Mouse (Mus musculus): ENCODE results near the gene Tgds.
"Not testable (repeated sequence)": the region's sequence is repeated elsewhere in the genome, so short reads cannot be mapped to it uniquely, and the experiment has no call there.

The Tgds gene

DNA sequence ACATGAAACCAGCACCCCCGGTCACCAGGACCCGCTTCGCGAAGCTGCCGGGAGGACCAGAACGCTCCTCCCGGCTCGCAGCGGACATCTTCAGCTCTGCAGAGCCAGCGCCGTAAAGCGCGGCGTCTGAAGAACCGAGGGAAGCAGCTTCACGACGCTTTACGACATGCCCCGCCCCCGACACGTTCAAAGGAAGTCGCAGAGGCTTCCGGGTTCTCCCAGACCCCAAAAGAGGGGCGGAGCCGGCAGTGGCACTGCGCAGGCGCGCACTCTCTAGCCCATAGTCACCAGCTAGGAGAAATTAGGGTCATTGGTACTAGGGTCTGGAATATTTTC lies at the start of gene Tgds:
Gene Tgds, minus strand, starts transcription at position 114 of the 336 bp plus-strand sequence.
- DNase-seq (ENCODE audit: low spot score): peak; percentile 95

DNA sequence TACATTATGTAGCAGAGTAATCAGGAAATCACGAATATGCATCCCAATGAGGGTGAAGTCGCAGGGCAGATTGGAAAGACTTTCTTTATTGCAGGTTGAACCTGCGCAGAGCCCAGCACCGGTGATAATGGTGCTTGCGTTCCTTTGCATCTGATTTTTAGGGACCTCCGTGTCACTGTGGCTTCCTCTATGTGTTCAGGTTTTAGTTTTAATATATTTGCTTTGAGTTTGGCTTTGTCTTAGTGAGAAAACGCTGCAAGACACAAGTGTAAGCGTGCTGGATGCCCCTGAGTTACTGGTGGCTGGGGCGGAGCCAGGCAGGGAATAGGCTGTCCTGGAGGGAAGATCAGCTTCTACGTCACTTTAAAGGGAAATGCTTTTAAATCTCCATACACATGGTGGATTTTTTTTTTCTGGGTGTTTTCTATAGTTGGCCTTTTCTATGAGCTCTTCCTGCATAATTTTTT lies 48.2 kb upstream of the Tgds start:
- peak; percentile 12 for DNase-seq (ENCODE audit: low spot score)

DNA sequence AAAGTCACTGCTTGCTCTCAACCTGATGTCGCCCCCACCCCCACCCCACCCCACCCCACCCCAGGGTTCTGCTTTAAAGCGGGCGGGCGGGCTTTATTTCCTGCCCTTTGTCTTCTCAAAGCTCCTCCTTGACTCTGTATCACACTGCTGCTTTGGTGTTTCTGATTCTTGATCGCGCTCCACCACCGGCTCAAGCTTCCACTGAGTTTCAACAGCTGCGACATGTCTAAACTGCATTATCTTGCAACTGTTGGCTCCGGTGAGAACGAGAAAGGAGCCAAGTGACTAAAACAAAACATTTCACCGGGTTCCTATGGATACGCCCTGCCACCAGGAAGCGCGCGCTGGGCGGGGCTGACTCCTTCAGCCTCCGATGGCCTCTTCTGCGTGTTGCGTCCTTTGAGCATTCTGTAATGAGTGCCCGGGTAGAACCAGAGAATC lies 47.6 kb upstream of the Tgds start:
- DNase-seq (ENCODE audit: low spot score): peak; percentile 61

DNA sequence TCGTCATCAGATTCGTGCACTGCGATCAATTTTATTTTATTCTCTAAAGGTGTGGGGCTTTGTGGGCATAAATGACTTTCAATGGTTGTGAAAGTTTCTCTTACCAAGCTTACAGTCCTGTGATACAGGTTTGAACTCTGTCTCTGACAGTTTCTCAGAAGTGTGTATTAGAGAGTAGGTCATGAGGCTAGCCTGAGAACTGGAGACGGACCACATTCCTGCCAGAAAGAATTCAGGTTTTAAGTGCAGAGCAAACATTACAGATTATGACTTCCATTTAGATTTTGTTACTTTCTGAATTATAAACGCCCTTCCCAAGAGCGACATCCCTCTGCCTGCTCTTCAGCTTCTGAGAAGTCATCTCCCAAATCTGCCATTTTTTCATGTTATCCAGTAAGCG lies 47.1 kb upstream of the Tgds start:
- DNase-seq (ENCODE audit: low spot score): peak; percentile 4

DNA sequence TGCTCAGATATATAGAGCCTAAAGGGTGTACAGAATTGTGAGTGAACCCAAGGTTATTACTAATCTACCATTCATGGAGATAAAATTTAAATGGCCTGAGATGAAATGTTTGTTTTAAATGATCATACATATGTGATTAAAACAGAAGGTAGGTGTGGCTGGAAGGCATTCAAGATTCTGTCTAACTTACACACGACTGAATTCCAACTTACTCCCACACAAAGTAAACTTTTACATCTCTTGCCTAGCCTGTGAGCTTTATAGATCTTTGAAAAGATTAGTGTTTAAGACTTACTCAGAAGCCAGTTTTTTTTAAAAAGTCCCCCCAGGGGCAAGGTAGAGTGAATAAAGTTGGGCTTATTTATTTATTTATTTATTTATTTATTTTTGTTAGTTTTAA lies 46.7 kb upstream of the Tgds start:
- DNase-seq (ENCODE audit: low spot score): no peak

DNA sequence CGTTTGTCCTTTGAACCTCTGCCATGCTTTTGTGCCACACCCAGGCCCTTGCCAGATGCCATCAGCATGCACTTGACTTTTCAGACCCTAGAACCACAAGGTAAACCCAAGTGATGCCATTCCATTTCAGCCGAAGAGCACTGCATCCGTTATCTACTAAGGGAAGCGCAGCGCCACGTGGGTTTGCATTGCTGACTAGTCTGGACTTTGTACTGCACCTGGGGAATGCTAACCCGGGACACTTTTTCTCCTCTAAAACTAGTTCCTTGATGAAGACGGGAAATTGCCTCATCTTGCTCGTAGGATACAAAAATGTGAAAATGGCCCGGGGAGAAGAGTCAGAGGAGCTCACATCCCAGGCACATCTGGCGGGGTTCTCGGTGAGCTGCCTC lies 43.1 kb upstream of the Tgds start:
- DNase-seq (ENCODE audit: low spot score): peak; percentile 60

DNA sequence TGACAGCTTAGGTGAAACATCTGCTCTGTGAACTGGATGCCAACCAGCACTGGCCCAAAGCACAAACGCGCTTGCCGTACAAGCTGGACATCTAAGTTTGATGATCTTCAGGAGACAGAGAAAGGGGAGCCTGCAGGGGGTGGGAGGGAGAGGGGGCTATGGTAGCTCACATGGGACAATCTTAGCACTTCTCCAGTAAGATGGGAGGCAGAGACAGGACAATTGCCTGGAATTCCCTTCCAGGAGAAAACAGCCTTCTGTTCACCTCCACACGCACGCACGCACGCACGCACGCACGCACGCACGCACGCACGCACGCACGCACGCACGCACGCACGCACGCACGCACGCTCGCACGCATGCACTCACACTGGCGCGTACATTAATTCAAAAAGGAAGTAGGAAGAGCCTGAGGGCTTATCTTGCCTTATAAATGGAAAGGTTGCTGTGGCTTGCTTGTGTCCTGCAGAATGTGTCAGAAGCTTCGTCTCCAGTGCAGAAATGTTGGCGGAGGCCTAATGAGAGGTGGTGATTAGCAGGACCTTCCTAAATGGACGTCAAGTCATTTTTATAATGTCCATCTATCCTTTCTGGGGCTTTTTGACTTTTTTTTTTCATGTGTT lies 42.6 kb upstream of the Tgds start:
- DNase-seq (ENCODE audit: low spot score): peak; percentile 6

DNA sequence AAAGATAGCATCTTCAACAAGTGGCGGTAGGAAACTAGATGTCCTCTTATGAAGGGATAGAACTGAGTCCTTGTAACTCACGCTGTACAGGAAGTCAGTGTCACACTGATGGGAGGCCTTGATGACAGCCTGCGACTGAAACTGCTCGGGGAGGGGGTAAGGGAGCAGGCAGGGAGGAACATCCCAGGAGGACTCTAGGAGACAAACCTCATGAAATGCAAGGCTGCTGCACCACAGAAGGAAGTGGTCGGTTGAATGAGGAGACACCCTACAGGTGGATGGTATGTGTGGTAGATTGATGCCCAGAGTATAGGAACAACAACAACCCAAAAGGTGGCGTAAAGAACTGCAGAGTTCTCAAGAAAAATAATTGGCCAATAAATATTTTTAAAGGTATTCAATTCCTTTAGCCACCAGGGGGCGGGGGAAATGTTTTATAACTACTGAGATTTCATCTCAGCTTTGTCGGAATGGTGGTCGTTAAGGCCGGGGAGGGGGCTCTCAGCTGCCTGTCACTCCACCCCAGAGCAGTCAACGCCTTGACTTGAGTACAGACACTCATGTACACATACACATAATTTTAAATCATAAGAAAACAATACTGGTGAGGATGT lies 41.1 kb upstream of the Tgds start:
- no peak for DNase-seq (ENCODE audit: low spot score)

DNA sequence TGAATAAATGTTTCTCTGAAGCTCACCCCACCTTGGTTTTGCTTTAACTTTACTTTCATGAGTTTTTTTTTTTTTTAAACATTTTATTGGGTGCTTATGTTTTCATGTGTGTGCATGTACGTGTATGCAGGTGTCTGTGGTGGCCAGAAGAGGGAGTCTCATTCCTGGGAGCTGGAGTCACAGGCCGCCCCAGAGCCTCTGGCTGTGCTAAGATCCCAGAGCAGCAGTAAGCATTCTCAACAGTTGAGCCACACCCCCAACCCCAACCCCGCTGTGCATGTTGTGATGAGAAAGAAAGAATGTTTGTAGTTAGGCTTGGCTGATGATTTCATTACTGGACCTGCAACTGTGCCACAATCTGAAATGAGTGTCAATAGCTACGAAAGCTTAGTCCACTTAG lies 36.2 kb upstream of the Tgds start:
- DNase-seq (ENCODE audit: low spot score): no peak

DNA sequence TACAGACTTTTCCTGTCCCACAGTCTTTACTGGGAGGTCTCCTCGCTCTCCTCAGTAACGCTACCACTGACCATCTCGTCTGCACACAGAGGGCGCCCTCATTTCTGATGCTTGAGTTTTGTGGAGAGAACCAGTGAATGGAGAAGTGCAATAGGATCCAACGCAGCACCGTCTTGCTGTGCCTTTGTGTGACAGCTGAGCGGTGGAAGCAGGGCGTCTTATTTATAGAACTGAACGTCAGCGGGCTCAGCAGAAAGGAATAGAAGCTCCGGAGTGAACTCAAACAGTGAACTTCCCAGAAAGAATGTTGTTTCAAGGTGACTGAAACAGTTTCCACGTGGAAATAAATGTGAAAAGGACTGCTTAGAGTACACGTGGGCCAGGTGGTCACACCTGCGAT lies 30.1 kb upstream of the Tgds start:
- DNase-seq (ENCODE audit: low spot score): no peak

DNA sequence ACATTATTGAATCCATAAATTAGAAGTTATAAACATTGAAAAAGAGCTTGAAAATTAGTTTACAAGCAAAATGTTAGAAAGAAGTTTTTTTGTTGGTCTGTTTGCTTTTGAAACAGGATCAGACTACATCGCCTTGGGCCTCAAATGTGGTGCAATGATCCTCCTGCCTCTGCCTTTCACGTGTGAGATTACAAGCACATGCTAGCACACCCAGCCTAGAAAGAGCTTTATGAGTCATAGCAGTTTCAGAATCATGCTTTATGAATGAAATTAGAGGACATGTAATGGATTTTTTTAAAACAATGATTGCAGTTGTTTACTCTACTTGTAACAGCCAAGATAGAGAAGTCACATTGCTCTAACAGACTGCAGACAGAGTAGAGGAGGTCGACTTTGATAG lies 29.2 kb upstream of the Tgds start:
- DNase-seq (ENCODE audit: low spot score): no peak

DNA sequence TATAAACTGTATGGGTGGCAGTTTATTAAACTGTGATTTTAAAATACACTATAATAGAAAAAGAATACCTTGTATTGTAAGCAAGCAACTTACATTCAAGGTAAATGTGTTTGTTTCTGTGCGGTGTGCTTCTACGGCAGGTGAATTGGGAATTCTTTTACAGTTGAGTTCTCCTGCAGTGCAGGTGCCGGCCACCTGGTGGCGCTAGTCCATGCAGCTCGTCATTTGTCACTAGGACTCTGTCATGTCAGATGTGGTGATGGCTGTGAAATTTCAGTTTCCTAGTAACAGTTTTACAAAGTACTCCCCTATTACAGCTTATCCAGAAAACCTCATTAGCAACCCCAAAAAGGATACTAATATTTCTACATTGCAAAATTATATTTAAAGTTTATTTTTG lies 24.6 kb upstream of the Tgds start:
- DNase-seq (ENCODE audit: low spot score): no peak

DNA sequence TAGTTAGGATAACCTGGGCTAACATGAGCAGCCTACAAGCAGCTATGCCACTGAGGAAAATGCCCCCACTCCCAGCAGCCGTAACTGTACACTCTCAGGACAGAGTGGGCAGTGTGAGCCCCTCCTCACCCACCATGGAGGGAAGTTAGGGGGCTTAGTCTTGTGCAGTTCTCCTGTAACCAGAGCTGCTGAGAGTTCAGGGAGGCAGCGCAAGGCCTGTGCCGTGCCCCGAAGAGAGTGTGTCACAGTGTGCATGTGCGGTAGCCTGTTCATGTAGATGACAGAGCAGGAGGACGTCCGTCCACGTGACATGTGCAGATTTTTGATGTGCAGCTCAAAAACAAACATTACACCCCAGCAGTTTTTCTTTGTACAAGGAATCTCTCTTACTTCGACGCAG lies 24.2 kb upstream of the Tgds start:
- no peak for DNase-seq (ENCODE audit: low spot score)

DNA sequence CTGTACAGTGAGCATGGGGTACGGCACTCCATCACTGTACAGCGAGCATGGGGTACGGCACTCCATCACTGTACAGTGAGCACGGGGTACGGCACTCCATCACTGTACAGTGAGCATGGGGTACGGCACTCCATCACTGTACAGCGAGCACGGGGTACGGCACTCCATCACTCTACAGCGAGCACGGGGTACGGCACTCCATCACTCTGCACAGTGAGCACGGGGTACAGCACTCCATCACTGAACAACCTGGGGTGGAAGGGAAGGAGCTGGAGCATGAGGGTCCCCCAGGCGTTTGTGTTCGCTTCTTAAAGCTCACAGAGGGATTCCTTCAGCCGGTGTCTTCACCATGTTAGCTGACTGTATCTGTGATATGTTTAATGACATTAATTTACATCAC lies 23.5 kb upstream of the Tgds start:
- DNase-seq (ENCODE audit: low spot score): not testable (repeated sequence)

DNA sequence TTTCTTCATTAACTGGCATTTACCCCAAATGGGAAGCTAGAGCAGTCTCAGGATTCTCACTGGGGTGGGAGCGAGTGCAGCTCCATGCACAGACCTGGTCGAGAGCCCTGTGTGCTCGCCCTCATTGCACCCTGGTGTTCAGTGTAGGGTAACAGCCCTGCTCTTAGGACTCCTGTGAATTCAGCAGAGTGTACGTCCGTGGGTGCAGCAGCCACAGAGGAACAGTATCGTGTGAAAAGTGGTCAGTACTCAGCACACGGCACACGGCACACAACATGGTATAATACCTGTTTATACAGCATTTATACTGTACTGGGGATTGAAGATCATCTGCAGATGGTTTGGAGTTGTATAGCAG lies 19.7 kb upstream of the Tgds start:
- no peak for DNase-seq (ENCODE audit: low spot score)

DNA sequence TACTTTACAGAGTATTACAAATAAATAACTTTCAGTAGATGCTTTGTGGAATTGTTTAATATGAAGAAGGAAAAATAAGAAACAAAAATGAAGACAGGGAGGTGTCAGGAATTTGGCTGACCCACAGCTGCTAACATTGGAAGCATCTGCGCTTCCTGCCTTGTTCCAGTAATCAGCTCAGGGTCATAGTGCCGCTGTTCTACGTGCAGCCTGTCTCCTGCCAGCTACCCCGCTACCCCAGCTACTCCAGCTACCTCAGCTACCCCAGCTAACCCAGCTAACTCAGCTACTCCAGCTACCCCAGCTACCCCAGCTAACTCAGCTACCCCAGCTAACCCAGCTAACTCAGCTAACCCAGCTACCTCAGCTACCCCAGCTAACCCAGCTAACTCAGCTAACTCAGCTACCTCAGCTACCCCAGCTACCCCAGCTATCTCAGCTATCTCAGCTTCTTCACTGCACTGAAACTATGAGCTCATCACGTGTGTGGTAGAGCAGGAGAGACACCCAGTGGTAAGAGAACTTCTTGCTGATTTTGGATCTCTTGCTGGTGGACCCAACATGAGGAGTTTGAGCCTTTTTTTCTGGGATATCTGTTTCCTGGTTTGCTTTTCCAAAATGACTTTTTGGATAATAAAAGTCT lies 19.2 kb upstream of the Tgds start:
- no peak for DNase-seq (ENCODE audit: low spot score)

DNA sequence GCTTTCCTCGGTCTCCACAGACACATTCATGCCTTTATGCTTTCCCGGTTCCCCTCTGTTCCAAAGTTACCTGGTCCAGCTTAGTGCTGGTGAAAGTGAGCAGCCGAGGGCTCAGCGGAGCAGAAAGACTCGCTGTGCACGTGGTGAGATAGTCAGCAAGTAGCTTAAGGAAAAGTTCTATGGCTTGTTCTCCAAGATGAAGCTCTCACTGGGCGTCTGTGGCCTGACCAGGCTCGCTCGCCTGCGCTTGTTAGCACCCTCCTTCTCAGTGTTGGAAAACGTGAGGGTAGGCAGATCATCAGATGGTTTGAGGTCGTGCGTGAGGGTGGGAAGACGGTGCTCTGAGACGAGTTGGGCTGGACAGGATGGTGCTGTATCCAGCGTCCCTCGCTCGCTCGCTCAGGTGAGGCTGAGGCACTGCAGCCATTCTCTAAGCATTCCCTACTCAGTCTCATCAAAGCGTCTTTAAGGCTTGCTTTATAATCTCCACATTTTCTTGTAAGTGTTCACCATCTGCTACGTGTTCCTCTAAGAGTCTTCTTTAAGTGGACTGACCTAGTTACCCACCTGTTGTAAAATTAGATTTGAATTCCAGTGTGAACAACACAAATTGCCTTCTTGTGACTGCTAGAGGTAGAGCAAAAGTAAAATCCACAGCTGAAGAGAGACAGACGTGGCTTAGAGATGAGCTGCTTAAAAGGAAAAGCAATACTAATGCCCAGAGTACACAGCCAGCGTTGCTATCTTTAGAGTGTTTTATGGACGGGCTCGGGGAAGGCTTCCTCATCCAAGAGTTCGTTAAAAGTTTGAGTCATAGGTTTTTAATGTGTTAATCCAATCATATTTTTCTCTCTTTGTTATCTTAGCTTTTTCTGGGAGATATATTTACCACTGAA lies 18.3 kb upstream of the Tgds start:
- DNase-seq (ENCODE audit: low spot score): no peak

DNA sequence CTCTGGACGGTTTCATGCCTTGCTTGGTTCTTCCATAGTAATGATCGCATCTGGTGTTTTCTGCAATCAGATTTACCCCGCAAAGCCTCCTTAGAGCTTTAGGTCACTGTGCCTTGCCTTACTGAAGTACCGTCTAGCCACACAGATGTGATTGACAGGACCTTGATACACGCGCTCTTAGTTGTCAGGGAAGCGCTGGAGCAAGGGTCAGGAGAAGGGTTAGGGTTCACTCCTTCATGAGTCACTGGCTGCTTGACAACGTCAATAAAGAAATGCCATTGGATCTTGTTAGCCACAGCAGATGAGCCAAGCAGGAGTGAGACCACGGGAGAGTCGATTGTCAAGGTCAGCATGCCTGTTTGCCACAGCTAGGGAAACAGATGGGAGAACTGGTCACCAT lies 16.0 kb upstream of the Tgds start:
- DNase-seq (ENCODE audit: low spot score): peak; percentile 71

DNA sequence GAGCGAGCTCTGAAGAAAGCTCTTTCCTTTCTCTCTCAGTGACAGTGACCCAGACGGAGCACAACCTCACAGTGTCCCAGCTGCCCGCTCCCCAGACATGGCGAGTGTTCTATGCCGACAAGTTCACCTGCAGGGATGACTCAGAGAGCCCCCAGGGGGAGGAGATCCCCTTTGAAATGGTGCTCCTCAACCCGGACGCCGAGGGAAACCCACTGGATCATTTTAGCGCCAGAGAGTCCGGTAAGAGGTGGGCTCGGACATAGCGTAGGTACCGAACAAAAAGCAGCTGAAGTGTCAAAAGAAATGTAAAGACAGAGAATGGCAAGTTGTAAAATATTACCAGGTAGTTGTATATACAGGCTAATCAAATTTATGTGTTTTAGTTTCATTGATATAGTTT lies 15.5 kb upstream of the Tgds start:
- no peak for DNase-seq (ENCODE audit: low spot score)

DNA sequence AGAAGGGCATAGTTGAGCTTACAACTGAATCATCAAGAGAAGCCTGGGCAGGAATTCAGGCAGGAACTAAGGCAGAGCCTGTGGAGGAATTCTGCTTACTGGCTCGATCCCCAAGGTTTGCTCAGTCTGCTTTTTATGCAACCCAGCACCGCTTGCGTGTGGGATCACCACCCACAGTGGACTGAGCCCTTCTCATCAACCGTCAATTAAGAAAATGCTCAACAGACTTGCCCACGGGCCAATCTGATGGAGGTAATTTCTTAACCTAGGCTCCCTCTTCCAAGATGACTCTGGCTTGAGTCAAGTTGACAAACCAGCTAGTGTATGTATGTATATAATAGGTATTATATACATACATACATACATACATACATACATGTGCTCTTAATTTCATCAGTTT lies 9.7 kb upstream of the Tgds start:
- DNase-seq (ENCODE audit: low spot score): no peak

DNA sequence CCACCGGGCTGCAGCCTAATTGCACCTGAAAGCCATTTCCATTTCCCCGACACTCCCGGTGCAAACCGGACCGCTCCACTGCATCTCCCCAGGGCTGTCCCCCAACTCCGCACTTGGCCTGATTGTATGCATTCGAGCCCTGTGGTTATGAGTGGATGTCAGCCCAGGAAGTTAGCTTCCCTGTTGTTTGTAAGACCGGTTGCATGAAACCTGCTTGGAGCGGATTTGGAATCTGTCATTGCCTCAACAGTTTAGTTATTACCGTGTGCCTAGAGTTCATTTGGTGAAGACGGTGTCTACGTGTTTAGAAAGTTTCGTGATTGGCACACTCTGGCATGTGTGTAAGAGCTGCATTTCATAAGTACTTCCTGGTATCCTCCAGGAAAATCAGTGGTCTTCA lies 4.9 kb upstream of the Tgds start:
- no peak for DNase-seq (ENCODE audit: low spot score)

DNA sequence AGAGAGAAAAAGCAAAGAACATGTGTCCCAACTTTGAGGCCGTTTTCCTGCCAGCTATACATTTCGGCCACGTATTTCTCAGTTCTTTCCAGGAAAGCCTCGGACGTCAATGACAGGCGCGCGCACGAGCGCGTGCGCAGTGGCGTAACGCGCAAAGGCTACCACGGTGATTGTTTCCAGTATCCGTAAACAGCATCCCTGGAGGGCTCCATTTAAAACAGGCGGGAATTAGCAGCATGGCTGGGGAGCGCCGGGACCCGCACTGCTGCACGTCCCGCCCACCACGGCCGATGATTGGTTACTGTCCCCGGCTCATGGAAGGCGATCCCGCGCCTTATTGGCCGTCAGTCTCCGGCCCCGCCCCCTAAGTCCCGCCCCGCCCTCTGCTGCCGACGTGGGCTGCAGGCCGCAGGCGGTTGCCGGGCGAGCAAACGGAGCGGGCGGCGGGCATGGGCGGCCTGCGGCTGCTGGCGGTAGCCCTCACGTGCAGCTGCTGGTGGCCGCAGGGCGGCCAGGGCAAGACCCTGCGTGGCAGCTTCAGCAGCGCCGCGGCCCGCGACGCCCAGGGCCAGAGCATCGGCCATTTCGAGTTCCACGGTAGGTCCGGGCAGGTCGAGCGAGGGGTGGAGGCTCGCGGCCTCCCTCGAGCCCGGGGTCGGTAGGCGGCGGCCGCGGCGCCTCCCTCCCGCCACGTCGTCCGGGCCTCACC lies 4.3 kb upstream of the Tgds start, which contains the start of gene Gpr180:
Gene Gpr180, plus strand, starts transcription at position 415 of the 709 bp plus-strand sequence.
- DNase-seq (ENCODE audit: low spot score): peak; percentile 97

Measured in yolk sac, embryonic 10.5 days (tissue).